Mouse (Mus musculus) CD4-positive, CD25-positive, alpha-beta regulatory T cell, adult 4 months (primary cell): ENCODE measurements around the gene Lemd1. TPM values are rescaled to one million over a fixed set of nuclear protein-coding genes. Genes with fewer than 3 reads are reported as not detected.
"Not testable (repeated sequence)": the region's sequence is repeated elsewhere in the genome, so short reads cannot be mapped to it uniquely, and the experiment has no call there.

ENCODE experiments used
- ATAC-seq: one replicate; pipeline ENCODE4 v1.8.0; 2017
- polyA plus RNA-seq, 2 experiments: library from polyadenylated mRNA; unstranded; fragments of 100-300 nt; shearing (Covaris generic); gene quantifications; one replicate each; pipeline ENCODE4 v1.2.1; 2017

Gene Lemd1
- not detected for polyA plus RNA-seq

DNA sequence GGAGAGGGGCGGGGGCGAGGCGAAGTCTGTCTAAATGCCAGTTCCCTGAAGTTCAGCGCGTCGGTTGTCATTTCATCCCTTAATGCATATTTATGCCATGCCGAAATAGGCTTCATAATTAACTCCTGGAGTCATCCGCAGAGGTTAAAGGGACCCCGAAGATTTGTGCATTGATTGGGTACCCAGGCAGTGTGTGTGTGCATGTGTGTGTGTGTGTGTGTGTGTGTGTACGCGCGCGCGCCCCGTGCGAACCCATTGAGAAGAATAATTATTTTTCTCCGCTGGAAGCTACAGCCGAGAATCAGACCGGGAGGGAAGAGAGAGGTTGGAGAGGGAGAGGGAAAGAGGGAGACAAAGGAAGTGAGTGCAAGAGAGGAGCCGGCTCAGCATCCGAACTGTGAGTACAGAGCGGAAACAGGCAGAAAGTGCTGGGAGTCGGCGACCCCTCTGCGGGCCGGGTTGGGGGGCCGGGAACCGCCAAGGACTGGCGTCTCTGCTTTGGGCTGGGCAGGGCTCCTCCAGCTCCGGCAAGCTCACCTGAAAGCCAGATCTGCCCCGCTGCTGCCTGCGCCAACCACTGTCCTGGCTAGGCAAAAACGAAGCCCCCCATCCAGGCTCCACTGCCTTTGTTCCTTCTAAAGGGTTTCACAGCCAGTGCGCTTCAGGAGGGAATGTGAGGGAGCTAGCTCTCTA, at the start of gene Lemd1, which contains the start of gene AC124108.1:
TSS of gene Lemd1 (plus strand) at position 339 of the 693 bp plus-strand sequence.
TSS of gene AC124108.1 (plus strand) at position 365 of the 693 bp plus-strand sequence.
- no peak for ATAC-seq

DNA sequence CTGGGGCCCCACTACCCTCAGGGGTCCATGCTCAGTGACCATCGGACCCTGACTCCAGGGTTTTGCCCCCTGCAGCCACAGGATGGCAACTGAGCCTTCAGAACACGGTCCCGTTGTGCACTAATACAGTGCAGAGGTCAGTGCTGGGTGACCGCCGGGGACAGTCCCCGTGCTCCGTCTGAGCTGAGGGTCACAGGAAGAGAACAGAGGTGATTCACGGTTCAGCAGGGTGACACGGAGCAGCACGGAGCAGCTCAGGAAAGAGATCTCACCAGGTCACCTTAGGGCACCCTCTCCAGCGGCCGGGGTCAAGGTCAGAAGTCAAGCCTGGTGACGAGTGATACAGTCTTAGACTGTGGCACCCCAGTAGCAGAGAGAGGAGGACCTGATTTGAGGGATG, 49.5 kb upstream of the Lemd1 start:
- ATAC-seq, result no peak

DNA sequence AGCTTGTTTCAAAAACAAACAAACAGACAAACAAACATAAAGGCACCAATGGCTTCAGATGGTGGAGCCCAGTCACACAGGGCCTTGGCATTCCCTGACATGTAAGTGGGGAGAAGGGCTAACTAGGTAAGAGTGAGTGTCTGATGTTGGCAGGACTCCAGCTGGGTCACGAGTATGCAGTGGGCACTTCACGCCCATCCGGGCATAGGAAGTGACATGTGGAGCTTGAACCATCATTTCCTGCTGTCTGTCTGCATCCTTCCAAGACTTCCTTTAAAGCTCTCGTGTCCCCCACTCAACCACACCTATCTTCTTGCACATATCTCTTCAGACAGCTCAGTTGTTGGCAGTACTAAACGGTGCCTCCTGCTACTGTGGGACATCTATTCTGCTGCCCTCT, 48.2 kb upstream of the Lemd1 start:
- no peak for ATAC-seq

DNA sequence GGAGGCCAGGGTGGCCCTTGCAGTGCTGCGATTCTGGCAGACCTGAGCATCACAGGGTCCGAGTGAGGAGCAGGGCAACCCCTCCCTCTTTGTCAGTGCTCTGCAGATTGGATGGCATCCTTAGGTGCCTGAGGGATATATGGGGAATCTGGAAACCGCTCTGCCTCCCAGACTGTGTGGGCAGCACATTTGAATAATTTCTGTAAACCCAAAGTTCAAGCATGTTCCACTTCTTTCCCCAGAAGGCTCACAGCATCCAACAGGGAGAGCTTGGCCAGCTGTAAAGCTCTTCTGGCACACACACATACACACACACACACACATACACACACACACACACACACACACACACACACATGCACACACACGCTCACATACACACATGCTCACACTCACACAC, 47.5 kb upstream of the Lemd1 start:
- ATAC-seq, result no peak

DNA sequence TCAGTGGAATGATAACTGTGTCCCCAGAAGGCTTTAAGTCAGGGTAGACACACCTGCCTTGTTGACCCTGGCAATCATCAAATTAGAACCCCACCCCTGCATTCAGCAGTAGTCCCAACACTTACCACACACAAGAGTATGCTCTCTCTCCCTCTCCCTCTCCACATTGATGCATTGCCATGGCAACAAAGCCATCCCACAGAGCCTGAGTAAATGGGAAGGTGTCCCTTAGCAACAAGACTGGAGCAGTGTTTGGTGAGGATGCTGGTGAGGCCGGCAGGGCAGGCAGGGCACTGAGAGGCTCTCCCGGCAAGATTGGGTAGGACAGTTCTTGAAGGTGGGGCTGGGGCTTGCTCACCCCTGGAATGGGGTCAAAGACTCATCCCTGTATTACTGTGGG, 47.0 kb upstream of the Lemd1 start:
- no peak for ATAC-seq

DNA sequence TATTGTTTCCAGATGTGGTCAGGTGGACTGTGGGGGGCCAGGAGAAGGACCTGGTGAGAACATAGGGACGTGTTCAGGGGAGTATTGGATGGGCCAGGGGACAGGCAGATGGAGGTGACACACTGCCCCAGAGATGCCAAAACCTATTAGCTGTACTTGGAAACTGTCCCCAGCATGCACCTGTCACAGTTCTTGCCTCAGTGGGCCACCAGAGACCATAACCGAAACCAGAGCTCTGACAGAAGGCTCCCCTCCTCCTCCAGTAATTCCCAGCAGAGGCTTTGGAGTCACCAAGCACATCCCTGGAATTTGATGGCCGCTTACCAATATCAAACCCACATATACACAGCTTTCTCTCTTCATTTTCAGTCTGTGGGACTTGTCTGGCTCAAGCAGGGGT, 46.4 kb upstream of the Lemd1 start:
- ATAC-seq, result no peak

DNA sequence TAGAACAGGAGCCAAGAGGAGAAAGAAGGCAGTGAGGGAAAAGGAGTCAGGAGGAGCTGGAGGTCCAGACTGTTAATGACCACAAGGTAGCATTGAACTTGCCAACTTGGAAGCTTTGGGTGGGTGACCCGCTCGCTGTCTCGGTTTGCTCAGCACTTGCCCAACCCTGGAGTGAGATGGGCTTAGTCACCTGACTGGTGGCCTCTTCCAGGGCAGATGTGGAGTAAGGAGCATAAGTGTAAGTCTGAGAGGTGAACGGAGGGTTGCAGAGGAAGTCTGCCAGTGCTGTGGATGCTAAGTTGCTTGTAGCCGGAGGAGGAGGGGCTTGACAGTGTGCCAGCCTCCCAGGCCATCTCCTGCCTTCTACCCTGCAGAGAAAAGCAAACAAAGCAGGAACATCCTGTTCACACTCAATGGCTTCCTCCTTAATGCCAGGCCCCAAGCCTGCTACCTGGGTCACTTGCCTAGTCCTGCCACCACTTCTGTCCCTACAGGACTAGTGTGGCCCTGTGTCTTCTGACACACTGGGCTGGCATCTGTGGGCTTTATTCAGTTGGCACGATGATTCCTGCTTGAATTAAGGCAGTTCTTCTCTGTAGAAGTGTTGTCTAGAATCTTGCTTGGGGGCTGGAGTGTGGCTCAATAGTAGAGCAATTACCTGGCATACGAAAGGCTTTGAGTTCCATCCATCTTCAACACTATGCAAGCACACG, 45.1 kb upstream of the Lemd1 start:
- ATAC-seq, result no peak

DNA sequence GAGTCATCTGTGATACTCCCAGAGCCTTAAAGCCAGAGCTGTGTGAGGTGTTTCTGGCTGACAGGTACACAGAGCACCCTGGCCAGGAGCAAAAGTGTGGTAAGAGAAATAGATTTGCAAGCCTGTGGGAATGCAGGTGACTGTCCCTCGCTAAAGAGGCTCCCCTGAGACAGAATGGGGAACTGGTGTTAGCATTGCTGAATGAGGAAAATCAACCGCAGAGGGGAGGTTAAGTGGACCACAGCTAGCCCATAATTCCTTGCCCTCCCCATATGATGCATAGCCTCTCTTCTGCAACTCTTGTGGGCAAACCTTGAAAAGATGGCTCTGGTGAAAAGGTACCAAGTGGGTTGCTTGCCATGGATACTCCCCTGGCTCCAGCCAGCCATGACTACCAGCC, 41.8 kb upstream of the Lemd1 start:
- ATAC-seq, result no peak

DNA sequence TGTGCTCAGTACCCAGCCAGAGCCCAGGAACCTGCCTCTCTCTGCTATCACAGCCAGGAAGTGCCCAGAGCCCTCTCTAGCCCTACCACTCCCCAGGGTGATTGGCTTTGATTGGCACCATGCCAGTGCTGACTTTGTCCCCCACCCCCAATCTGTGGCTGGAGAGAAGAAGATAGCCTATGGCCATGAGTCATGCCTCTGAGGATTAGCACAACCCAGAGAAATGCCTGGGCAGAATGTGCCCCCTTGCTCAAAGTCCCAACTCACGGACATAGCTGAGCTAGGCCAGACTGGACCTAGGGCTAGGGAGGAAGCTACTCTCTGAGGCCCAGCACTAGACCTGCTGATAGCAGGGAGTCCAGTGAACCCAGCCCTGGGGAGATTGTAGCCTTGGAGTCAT, 41.1 kb upstream of the Lemd1 start:
- ATAC-seq, result no peak

DNA sequence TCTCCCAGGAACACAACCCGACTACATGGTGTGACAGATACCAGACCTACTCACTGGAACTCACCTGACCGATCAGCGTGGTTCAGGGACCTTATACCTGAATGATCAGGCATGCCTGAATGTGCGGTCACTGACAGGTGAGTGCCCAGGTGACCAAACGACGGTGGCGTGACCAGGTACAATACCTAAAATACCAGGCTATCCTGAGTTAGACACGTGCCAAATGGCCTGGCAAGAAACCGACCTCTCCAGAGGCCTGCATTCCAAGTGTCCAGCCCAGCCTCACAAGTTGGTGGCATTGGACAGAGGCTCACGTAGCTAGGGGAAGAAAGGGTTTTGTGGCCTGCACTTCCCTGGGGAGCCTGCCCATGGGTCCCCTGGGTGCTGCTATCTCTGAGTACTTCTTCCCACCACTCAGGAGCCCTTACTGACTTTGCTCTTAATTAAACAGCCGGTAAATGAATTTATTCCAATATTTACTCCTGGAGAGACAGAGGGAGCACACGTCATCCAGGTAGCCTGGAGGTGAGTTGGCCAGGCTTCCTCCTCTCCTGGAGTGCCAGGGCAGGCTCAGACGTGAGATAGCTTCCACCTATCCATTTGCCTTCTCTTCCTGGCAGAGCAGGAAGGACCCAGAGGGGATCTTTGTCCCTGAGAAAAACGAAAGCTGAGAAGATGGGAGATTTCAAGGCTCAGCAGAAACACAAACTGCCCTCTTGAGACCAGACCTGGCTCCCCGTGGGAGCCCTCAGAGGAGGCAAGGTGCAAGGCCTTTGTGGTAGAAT, 40.2 kb upstream of the Lemd1 start:
- no peak for ATAC-seq

DNA sequence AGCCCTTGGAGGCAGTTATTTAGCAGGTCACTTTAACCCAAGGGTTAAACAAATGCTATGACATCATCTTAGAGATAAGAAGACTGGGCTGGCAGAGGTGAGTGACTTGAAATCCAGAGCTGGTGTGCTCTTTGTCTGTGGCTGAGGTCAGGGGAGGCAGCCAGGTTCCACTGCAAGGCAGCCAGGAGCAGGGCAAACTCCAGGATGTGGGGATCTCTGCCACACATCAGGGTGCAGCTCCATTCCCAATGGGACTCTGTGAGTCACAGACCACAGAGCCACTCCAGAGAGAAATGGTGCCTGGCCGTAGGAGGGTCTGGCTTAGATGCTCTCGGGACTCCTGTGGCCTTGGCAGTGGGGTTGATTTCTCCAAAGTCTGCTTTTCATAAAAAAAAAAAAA, 39.3 kb upstream of the Lemd1 start:
- ATAC-seq, result no peak

DNA sequence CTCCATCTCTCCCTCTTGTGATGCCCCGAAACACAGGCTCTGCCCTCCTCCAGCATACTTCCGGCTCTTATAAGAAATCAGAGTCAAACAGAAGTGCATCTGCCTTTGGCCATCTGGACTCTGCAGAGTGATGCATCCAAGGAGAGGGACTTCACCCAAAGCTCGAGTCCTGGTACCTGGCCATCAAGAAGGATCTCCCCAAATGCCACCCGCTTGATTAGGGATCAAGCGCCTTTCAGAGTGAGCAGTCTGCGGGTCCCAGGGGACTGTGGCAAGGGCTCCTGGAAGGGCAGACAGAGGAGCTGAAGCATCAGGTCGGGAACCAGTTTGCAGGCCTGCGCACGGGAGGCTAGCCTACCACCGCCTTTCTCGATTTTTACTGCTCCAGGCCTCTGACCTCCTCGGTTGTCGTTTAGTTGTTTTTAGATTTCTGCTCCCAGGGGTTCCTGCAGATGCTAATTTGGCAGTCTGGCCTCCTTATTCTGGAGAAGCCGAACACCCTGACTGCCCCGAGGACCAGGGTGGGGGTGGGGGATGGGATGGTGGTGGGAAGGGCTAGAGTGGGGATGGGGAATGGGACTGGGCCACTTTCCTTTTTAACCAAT, 38.0 kb upstream of the Lemd1 start:
- ATAC-seq, result no peak

DNA sequence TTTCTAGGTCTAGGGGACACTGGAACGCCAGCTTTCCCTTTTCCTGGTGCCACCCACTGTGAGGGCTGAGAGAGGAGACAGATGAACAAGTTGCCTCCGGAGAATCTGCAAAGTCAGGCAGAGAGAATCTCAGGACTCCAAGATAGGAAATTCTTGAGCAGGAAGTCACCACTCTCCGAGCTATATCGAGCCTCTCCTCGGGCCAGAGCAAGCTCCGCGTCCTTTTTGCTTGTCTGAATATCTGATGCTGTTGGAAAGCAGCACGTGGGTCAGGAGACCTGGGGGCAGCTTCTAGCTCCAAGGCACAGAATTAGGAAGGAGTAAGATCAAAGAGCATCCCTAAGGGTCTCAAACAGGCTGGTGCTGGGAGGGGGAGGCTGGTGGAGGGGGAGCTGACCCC, 37.5 kb upstream of the Lemd1 start:
- no peak for ATAC-seq

DNA sequence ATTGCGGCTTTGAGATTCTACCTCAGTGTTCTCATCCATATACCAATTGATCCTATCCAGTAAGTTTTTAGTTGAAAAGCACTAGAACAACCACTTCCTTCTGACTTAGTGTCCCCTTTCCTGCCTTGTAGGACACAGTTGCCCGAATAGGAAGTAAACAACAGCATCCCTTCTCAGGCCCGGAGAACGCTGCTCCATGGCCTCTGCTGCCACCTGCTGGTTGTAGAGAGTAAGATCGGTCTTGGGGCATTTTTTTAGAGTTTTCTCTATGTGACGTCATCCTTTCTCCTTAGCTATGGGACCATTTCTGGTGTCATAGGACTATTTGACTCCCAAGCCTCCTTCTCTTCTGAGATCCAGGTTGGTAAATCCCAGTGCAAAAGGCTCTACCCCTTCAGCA, 35.5 kb upstream of the Lemd1 start:
- ATAC-seq, result peak; percentile 87

DNA sequence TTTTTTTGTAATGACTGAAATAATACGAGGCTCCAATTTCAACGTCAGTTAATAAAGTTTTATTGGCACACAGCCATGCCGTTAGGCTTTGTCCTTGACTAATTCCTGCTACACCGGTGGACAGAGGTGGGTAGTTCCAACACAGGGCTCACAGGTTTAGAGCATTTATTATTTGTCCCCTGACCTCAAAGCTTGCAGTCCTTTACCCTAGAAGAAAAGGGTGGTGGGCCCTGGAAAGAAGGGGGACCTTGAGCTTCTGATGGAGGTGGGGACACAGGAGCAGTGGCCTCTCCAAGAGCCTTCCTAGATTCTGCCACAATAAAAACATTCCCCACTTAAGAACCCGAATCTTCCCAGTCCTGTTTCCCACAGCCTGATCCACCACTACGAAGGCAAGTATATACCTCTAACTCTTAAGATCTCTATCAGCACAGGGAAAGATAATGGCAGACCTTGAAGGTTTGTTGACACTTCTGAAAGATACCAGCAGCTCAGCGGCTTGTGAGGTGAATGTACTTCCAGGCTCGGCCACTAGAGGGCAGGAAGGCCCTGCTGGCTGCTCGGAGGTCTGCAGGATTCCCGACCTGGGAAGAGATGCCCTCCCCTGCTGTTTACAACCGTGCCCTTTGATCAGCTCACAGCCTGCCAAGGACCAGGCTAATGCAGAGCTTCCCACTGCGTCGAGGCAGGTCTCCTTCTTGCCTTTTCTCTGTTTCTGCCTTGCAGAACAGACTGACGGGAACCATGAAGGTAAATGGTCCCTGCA, 34.0 kb upstream of the Lemd1 start:
- peak; percentile 63 for ATAC-seq

DNA sequence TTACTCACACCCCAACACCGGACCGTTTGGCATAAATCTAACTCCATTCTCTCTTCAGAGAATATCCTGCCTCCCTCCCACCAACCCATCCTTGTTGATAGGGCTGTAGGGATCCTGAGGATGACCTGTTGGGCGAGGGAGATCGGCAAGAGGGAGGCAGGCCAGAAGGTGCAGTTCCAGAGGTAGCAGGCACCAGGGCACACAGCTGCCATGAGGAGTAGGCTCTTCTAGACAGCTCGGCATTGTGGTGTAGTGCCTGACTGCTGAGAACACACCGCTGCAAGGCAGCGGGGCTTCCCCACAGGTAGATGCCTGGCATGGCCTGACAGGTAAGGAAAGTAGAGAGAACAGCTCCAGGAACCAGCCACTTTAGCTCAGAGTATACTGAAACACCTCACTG, 33.4 kb upstream of the Lemd1 start:
- no peak for ATAC-seq

DNA sequence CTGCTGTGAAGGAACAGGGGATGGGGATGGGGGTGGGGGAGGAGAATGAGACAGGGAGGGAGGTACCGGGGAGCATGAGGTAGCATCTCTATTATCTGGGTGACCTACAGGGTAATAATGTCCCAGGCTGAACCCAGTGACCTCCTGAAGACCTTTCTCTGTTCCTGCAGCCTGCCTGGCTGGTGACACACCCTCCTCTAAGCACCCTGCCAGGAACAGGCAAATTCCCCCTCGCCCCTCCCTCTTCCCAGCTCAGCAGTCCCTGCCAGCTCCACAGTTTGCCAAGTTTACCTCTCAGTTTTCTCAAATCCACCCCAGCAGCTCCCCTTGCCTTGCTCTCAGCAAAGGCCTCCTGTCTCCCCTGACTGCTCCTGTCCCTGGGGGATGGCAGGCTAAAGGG, 32.5 kb upstream of the Lemd1 start:
- no peak for ATAC-seq

DNA sequence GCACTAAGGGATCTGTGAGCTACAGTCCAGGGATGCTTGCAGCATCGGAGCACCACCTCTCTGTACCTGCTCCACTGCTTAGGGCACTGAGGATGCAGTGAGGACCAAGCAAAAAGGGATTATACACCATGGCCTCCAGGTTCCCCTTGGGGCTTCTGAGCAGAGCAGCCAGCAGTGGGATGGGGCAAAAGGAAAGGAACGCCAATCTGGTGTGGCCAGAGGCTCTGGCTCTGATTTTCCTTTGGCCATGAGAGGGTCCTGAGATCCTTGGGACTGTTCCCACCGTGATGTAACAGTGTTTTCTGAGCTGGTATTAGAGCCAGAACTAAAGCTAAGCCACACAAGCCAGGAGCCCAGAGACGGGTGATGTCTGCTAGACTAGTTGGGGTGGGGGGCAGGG, 31.6 kb upstream of the Lemd1 start:
- ATAC-seq, result no peak

DNA sequence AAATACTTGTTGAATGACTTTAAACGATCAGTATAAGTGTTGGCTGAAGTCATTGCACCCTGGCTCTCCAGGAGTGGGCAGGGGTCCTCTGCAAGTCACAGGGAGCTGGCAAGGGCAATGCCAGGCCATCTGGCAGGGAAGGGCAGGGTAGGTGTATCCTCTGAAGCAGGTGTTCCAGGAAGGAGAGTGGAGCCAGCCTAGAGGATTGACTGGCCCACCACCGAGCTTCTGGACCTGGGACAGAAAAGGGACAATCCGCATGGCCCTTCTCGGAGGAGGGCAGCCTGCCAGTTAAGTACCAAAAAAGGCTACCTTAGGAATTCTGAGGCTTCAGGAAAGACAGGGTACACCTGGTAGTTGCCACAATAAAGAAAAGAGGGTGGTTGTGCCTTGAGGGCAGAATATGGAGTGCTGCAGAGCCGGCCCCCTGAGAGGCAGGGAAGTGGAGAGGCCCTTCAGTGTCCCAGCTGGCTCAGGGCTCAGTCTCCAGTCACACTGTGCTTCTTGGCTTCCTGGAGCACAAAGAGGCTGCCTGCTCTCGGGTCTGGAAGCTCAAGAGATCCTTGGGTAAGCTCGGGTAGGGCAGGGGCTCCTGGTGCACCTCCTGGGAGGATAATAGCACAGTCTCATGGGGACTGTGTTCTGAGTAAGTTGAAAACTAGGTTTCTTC, 29.9 kb upstream of the Lemd1 start:
- ATAC-seq, result no peak

DNA sequence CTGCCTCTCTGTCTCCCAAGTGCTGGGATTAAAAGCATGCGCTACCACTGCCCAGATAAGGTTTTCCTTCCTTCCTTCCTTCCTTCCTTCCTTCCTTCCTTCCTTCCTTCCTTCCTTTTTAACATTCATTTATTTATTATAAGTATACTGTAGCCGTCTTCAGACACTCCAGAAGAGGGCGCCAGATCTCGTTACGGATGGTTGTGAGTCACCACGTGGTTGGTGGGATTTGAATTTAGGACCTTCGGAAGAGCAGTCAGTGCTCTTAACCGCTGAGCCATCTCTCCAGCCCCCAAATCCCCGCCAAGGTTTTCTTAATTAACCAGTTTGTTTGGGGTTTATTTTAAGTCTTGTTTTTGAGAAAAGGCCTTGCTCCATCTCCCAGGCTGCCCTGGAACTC, 28.6 kb upstream of the Lemd1 start:
- ATAC-seq, result not testable (repeated sequence)

DNA sequence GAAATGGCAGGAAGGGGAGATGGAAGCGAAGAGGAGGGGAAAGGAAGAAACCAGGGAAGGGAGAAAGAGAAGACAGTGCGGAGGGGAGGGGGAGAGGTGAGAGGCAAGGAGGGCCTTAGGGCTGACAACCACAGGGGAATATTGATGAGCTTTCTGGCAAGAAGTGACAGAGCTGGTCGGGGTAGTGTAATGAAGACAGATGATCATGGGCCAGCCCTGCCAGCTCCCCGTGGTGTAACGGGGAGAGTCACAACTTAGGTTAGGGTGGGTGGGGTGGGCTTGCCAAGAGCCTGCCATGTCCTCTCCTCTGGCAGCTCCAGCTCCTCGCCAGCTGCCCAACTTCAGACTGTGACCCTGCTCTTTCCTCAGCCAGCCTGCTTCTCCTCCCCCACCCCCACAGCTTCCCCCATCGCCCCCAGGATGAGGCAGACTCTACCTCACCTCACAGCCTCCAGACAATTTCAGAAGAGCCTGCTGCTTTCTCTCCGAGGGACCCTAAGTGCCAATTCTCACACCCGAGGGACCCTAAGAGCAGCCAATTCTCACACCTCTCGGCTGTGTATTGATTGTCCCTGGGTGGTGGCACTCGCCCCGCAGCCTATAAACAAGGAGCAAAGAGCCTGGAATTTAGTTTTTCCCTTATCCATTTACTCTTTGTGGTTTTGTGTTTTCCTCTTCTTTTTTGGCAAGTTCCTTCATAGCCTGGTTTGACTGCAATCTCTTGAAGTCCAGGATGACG, 26.3 kb upstream of the Lemd1 start:
- ATAC-seq, result no peak
